Mouse (Mus musculus) brain, embryonic 14.5 days (tissue): ENCODE measurements around the gene Kcnk3.

Source experiments
- CTCF ChIP-seq: fragments of 200-500 bp; IDR thresholded peaks from 2 replicates; pipeline ENCODE4 v1.5.1; 2012; ENCODE audit warnings: inconsistent platforms, mild to moderate bottlenecking, moderate library complexity, borderline replicate concordance; ENCODE audit not compliant: insufficient read depth, insufficient read length; ENCODE audit errors: extremely low read depth
- POLR2A ChIP-seq: fragments of 200-500 bp; IDR thresholded peaks from 2 replicates; pipeline ENCODE4 v1.6.1; 2012; ENCODE audit warnings: mild to moderate bottlenecking, inconsistent platforms, borderline replicate concordance; ENCODE audit not compliant: poor library complexity, insufficient read depth, insufficient read length, severe bottlenecking; ENCODE audit errors: extremely low read depth

GRCm38 (mm10) chr5:30617851-30618250 lies 29.9 kb downstream of the Kcnk3 start:
- TF ChIP-seq CTCF (no peak), POLR2A (no peak)
